Mouse (Mus musculus): ENCODE results near the gene Pard6a. TPM values are rescaled to one million over a fixed set of nuclear protein-coding genes. Genes with fewer than 3 reads are reported as not detected.

Pard6a gene
- total RNA-seq (2015) (5.8 and 7.1 TPM in 2 replicates), total RNA-seq (2017) (16.2 and 23.9 TPM in 2 replicates)

GRCm38 (mm10) chr8:105700966-105701824 is at the start of gene Pard6a, which contains the start of gene Acd:
Gene Pard6a (plus strand): TSS chr8:105701148.
Gene Acd (minus strand): TSS chr8:105701102.
- peak; percentile 78 for ATAC-seq (replicated peaks; ENCODE audit: poor library complexity)

- ATAC-seq (replicated peaks; ENCODE audit: poor library complexity), result no peak
These were observed 43.3 kb upstream of the Pard6a start for GRCm38 (mm10) chr8:105657641-105658040.

DNA sequence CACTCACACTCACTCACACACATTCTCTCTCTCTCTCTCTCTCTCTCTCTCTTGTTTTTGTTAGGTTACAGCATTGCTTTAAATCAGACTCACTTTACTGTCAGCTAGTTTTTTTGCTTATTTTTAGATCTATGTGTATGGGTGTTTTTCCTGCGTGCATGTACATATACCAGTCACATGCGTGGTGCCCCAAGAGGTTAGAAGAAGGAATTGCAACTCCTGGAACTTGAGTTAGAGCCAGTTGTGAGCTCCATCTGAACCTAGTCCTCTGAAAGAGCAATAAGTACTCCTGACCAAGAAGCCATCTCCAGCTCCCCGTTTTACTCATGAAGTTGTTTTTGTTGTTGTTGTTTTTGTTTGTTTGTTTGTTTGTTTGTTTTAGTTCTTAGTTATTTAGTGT is 39.8 kb upstream of the Pard6a start:
- ATAC-seq (replicated peaks; ENCODE audit: poor library complexity), result peak; percentile 92

DNA sequence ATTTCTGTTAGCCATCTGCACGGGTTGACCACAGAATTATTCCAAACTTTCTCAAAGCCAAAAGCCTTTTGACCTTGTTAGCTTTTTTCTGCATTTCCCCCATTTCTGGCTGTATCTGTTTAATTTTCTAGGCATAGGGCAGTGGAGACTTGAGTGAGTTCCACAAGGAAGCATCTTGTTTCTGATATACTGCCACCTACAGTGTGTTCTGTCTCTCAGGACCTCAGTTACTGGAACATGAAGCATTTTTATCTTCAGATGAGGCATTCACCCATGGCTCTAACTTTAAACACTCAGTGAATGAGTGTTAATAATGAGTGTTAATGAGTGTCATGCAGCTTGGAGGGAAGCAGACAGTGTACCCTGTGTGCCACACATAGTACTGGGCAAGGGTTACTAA is 23.1 kb upstream of the Pard6a start:
- ATAC-seq (replicated peaks; ENCODE audit: poor library complexity), result no peak

GRCm38 (mm10) chr8:105685325-105685724 is 15.6 kb upstream of the Pard6a start:
- no peak for ATAC-seq (replicated peaks; ENCODE audit: poor library complexity)

DNA sequence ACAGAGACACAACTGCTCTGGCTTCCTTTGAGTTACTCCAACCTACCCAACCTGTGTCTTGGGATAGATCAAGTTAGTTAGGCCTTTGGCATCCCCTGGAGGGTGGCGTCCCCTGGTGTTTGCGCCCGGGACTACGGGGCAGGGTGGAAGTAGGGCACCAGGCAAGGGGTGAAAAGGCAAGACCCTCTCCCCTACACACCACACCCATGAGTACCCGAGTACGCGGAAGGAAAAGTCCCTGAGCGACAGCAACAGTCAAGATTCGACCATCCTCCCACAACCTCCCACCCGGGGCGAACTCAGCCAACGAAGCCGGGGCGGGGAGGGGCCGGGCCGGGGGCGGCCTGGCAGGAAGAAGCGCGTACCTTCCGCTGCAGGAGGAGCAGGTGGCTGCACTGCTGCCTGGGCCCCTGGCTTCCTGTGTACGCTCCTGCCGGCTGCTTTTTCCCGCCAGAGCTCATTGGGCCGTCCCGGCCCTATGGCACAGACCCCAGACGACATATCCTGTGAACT is 15.1 kb upstream of the Pard6a start, which contains the start of gene Carmil2:
TSS of gene Carmil2 (plus strand) at position 479 of the 513 bp plus-strand sequence.
- peak; percentile 88 for ATAC-seq (replicated peaks; ENCODE audit: poor library complexity)

DNA sequence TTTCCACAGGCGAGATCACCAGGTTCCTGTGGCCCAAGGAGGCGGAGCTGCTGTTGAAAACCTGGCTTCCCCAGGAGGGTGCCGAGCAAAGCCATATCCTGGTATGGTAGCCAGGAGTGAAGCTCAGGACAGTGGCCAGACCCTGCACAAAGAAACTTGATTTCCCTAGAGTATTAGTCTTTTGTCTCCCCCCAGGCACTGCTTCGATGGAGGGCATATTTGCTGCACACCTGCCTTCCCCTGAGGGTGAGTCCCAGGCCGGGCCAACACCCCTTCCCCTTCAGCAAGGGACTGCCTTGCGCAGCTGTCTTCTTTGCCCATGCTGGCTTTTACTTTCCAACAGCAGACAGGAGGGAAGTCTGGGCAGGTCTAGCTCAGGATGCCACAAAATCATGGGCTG is 14.4 kb upstream of the Pard6a start:
- no peak for ATAC-seq (replicated peaks; ENCODE audit: poor library complexity)

DNA sequence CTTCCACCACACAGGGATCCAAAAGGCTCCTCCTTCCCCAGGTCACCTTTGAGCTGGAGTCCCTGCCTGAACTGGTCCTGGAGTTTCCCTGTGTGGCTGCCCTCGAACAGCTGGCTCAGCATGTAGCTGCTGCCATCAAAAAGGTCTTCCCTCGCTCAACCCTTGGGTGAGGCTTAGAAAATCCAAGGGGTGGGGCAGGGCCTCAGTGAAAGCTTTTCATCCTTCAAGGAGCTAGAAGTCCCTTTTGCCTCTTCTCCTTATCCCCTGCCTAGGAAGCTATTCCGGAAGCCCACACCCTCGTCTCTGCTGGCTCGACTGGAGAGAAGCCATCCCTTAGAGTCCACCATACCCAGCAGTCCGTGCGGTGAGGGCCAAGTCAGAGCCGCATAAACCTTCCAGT is 13.4 kb upstream of the Pard6a start:
- ATAC-seq (replicated peaks; ENCODE audit: poor library complexity), result no peak

DNA sequence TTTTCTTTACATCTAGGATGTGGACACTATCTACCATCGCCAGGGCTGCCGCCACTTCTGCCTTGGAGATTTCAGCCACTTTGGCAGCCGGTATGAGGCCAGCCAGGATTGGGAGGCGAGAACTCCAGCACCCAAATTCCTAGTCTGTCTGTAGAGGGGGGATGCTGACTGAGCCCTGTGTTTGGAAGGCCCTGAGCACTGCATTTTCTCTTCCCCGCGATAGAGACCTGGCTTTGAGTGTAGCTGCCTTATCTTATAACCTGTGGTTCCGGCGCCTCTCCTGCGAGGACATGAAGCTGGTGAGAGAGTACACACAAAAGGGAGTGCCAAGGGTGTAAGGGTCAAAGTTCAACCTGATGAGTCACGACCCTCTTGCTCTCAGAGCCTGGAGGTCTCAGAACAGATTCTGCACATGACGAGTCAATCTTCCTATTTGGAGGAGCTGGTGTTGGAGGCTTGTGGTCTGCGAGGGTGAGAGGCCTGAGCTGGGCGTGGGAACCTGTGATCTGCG is 12.7 kb upstream of the Pard6a start:
- ATAC-seq (replicated peaks; ENCODE audit: poor library complexity), result no peak

DNA sequence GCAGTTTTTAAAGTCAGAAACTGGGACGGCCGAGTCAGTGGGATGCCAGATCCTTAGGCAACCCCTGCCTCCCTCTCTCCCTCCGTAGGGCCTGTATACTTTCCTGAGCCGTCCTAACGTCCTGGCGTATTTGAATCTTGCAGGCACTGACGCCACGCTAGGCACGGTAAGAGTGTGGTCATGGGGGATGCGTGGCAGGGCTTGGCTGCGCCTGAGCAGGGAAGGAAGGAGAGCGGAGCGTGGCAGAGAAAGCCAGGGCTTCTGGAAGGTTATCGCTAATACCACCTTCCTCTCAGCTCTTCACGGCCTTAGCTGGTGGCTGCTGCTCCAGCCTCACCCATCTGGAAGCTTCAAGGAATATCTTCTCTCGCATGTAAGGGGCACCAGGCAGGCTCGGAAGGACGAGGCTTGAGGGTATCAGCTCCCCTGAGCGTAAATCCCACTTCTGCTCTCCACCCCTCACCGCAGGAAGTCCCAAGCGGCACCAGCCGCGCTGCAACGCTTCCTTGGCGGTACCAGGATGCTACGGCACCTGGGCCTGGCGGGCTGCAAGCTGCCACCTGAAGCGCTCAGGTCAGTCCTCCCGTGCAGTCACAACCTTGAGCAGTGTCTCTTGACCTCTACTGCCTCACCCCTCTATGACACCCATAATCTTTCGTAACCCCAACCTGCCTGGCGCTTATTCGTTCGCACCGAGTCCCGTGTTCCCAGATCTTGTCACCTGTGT is 11.5 kb upstream of the Pard6a start:
- no peak for ATAC-seq (replicated peaks; ENCODE audit: poor library complexity)

DNA sequence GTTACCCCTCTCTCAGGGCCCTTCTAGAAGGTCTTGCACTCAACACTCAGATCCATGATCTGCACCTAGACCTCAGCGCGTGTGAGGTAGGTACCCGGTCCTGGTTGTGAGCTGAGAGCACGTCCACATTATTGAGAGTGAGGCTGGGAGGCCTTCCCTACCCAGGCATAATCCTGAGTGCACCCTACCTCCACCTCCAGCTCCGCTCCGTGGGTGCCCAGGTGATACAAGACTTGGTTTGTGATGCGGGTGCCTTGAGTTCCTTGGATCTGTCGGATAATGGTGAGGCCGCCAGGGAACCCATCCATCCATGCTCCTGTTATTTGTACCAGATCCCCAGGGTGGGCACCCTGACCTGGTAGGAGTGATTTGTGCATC is 11.0 kb upstream of the Pard6a start:
- no peak for ATAC-seq (replicated peaks; ENCODE audit: poor library complexity)

DNA sequence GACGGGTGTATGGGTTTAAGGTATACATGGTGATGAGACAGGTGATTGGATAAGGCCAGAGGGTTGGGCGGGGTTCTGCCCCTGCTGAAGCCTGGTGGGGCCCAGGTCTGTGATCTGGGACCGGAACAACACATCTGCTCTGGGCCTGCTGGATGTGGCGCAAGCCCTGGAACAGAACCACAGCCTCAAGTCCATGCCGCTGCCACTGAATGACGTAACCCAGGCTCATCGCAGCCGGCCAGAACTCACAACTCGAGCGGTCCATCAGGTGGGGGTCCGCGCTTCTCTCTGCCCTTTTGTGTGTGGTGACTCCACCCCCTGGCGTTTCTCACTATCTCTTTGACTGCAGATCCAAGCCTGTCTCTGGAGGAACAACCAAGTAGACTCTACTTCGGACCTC is 10.0 kb upstream of the Pard6a start:
- ATAC-seq (replicated peaks; ENCODE audit: poor library complexity), result no peak

DNA sequence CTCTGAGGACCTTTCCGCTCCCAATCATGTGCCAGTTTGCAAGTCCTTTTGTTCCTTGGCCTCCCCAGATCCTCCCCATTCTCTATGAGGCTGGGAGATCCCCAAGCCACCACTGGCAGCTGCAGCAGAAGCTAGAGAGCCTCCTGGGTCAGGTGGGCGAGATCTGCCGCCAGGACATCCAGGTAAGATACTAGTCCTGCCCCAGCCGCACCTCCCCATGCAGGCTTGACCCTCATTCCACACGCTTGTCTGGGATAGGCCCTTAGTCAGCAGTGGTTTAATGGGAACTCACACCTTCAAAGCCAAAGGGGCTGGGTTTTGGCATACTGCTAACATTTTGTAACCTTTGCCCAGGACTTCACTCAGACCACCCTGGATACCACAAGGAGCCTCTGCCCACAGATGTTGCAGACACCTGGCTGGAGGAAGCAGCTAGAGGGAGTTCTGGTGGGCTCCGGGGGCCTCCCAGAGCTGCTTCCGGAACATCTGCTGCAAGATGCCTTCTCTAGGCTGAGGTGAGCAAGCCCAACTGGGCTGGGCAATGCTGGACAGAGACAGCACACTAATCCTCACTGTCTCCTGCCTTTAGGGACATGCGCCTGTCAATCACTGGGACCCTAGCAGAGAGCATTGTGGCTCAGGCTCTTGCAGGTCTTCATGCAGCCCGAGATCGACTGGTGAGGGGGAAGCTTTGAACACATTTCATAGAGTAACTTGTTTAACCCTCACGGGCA is 8.3 kb upstream of the Pard6a start:
- ATAC-seq (replicated peaks; ENCODE audit: poor library complexity), result no peak

DNA sequence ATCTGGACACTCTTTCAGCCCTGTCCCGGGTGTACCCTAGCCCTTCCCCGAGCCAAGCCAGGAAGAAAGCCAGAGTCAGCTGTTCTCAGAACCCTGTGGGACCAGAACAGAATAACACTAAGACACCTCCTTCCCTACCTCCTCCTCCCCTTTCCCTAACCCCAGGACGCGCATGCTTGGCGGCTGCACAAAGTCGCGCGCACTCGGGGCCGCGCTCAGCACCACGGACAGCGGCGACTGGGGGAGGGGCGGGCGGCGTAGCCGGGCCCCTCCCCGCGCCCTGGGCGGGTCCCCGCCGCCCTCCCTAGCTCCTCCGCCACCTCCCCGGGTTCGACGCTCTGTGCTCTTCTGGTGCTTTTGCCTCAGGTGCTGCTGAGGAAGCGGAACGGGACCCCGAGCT is 7.3 kb upstream of the Pard6a start:
- no peak for ATAC-seq (replicated peaks; ENCODE audit: poor library complexity)

DNA sequence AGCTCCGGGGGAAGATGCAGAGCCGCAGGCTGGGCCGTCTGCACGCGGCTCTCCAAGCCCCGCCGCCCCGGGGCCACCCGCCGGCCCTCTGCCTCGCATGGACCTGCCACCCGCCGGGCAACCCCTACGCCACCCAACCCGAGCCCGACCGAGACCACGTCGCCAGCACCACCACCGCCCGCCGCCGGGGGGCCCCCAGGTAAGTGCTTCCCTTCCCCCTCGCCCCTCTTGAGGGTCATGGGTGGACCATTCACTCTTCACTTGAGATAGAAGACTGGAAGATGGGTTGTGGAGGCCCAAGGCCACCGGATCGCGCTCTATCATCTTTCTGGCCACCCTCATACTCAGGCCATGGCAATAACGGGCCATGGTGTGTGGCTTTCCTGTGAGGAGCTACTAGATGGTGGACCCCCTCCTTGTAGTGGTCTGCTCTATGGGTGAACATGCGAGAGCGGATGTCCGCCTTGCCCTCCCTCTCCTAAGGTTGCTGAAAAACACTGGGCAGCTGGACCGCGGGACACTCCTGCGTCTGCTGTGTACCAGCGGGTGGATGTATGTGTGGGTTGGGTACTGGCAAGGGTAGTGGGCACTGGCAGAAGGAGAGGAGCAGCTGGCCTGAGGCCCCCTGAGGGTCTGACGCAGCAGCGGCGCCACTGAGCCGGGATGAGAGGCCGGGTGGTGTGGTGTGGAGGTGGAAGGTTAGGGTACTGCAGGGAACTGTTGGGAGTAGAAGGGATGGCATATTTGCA is 6.7 kb upstream of the Pard6a start:
- ATAC-seq (replicated peaks; ENCODE audit: poor library complexity), result no peak

GRCm38 (mm10) chr8:105695080-105695780 is 5.7 kb upstream of the Pard6a start:
- ATAC-seq (replicated peaks; ENCODE audit: poor library complexity), result no peak

DNA sequence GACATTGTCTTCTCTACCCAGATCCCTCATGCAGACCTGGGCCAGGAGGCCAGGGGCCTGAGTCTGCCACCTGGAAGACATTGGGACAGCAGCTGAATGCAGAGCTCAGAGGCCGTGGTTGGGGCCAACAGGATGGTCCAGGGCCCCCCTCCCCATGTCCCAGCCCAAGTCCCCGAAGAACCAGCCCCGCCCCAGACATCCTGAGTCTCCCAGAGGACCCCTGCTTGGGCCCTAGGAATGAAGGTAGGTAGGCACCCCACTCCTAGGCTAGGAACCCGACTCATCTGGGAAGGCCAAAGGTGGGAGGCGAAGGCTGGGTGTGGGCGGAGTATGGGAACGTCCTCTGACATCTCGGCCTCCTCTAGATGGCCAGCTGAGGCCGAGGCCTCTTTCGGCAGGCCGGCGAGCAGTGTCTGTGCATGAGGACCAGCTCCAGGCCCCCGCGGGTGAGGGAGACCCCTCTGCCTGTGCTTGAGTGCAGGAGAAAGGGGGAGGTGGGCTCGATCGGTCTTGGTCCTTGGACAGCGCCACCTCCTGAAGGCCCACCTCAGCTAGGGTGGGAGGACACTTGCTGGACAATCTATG is 3.7 kb upstream of the Pard6a start:
- ATAC-seq (replicated peaks; ENCODE audit: poor library complexity), result no peak

DNA sequence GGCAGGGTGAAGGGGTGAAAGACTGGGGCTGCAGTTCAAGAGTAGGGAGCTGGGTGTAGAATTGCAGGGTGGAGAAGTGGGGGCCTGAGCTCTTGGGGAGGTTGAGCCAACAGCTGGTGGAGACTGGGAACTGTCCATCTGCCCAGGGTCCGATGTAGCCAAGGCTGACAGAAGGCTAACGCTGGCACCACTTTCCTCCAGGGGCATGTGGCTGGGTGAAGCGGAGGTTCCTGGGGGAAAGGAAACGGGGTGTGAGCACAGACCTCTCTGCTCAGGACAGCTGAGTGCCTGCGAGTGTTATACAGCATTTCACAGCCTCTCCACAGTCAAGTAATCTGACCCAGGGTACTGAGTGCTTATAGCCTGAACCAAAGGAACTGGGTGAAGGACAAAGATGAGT is 2.2 kb upstream of the Pard6a start:
- no peak for ATAC-seq (replicated peaks; ENCODE audit: poor library complexity)

- ATAC-seq (replicated peaks; ENCODE audit: poor library complexity), result no peak
These were observed 1.3 kb upstream of the Pard6a start for GRCm38 (mm10) chr8:105699488-105700215.

Data from megakaryocyte progenitor cell, adult 5-6 weeks (primary cell).